Mouse (Mus musculus): ENCODE data around the gene Atp1b1. TPM values are rescaled to one million over a fixed set of nuclear protein-coding genes. Genes with fewer than 3 reads are reported as not detected.

Gene Atp1b1
- total and polyA plus RNA-seq, 3 experiments = 0.17 to 0.32 (median 0.23) TPM

DNA sequence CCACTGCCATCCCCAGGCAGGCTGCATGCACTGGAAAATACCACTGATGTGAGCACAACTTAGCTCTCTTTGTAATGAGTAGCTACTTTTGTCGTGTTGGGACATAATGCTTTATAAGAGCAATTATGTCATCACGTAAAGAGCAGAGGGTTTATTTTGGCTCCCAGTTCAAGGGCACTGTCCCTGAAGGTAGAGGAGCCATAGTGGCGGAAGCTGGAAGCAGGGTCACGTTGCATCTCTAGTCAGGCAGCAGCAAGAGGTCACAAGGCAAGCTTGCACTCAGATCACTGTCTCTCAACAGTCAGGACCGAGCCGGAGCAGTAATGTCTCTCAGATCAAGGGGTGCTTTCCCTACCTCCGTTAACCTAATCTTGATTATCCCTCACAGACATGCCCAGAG is 30.4 kb downstream of the Atp1b1 start:
- in situ Hi-C loops (cut with MboI; ENCODE audit: low pct_ligation_motif_present, low pct_unique_long_range_greater_than_20kb, low sequenced_read_pairs) = no loop called here

GRCm38 (mm10) chr1:164426227-164426626 is 31.9 kb downstream of the Atp1b1 start:
- Histone ChIP-seq H3K27me3 (replicated peaks) (no peaks in the 10 kb centered on the region), H3K9me3 (replicated peaks; ENCODE audit: low read length) (no peaks in the 10 kb centered on the region), H3K4me2 (ENCODE audit: insufficient read depth, low read depth, poor library complexity, severe bottlenecking) (no peak overlapping the region), H3K9ac (ENCODE audit: insufficient read depth, low read depth) (no peak overlapping the region), H3K4me3 (replicated peaks in 1 of 3; ENCODE audit: low read depth in 2 of 3, low read length in 2 of 3, poor library complexity in 1 of 3) (no peak overlapping the region), H3K36me3 (replicated peaks in 1 of 2; ENCODE audit: control insufficient read depth in 1 of 2, insufficient read depth in 1 of 2, low read length in 1 of 2) (peaks cover 0 to 8% of the 10 kb centered on the region in 2 experiments), H3K4me1 (ENCODE audit: control insufficient read depth in 1 of 2, insufficient read depth in 2 of 2) (no peaks in the 10 kb centered on the region), H3K79me2 (replicated peaks; ENCODE audit: control insufficient read depth, extremely low read depth, insufficient read depth, poor library complexity, severe bottlenecking) (no peaks in the 10 kb centered on the region), H3K27ac (ENCODE audit: insufficient read depth, low read depth) (no peak overlapping the region)
- DNase-seq (ENCODE audit: extremely low read depth) = no peak
- in situ Hi-C loops (cut with MboI; ENCODE audit: low pct_ligation_motif_present, low pct_unique_long_range_greater_than_20kb, low sequenced_read_pairs) = no loop called here
- dilution Hi-C loops (cut with MboI; ENCODE audit: extremely low pct_ligation_motif_present, extremely low pct_unique_long_range_greater_than_20kb, low sequenced_read_pairs) = no loop called here
- TF ChIP-seq MEF2A (IDR thresholded peaks at IDR 0.05; ENCODE audit: borderline replicate concordance, low read depth, low read length) (no peak), MAFK (IDR thresholded peaks at IDR 0.05; ENCODE audit: insufficient replicate concordance, low read length) (no peak), EP300 (IDR thresholded peaks at IDR 0.05; ENCODE audit: low read length) (no peak), ETS1 (conservative IDR thresholded peaks at IDR 0.05; ENCODE audit: low read depth, low read length) (no peak), ZMIZ1 (IDR thresholded peaks at IDR 0.05; ENCODE audit: low read depth, low read length) (no peak), ZKSCAN1 (IDR thresholded peaks at IDR 0.05; ENCODE audit: borderline replicate concordance, low read depth, low read length) (no peak), ZC3H11A (IDR thresholded peaks at IDR 0.05; ENCODE audit: low read depth, low read length) (no peak), MYC (IDR thresholded peaks at IDR 0.05; ENCODE audit: low read depth, low read length) (no peak), USF2 (conservative IDR thresholded peaks at IDR 0.05; ENCODE audit: low read depth, low read length) (no peak), POLR2AphosphoS2 (IDR thresholded peaks at IDR 0.05; ENCODE audit: low read depth, low read length) (no peak), UBTF (IDR thresholded peaks at IDR 0.05; ENCODE audit: low read depth, low read length) (no peak), RCOR1 (conservative IDR thresholded peaks at IDR 0.05; ENCODE audit: low read depth, low read length) (no peak), CTCF (conservative IDR thresholded peaks at IDR 0.05 in 1 of 2, IDR thresholded peaks at IDR 0.05 in 1 of 2; ENCODE audit: low read depth in 2 of 2, low read length in 2 of 2) (no peak), JUN (IDR thresholded peaks at IDR 0.05; ENCODE audit: insufficient read depth, low read depth, low read length) (no peak), MAZ (IDR thresholded peaks at IDR 0.05; ENCODE audit: low read depth, low read length) (no peak), JUND (conservative IDR thresholded peaks at IDR 0.05; ENCODE audit: low read depth, low read length) (no peak), NRF1 (IDR thresholded peaks at IDR 0.05; ENCODE audit: low read depth, low read length) (no peak)

More for the DNA sequence above, 30.4 kb downstream of the Atp1b1 start:
- Histone ChIP-seq H3K9ac (ENCODE audit: insufficient read depth, low read depth) (no peak overlapping the region), H3K4me2 (ENCODE audit: insufficient read depth, low read depth, poor library complexity, severe bottlenecking) (no peak overlapping the region), H3K27me3 (replicated peaks) (no peaks in the 10 kb centered on the region), H3K4me3 (replicated peaks in 1 of 3; ENCODE audit: low read depth in 2 of 3, low read length in 2 of 3, poor library complexity in 1 of 3) (no peak overlapping the region), H3K36me3 (replicated peaks in 1 of 2; ENCODE audit: control insufficient read depth in 1 of 2, insufficient read depth in 1 of 2, low read length in 1 of 2) (peaks cover 0 to 8% of the 10 kb centered on the region in 2 experiments), H3K9me3 (replicated peaks; ENCODE audit: low read length) (no peaks in the 10 kb centered on the region), H3K27ac (ENCODE audit: insufficient read depth, low read depth) (no peak overlapping the region), H3K79me2 (replicated peaks; ENCODE audit: control insufficient read depth, extremely low read depth, insufficient read depth, poor library complexity, severe bottlenecking) (no peaks in the 10 kb centered on the region), H3K4me1 (ENCODE audit: control insufficient read depth in 1 of 2, insufficient read depth in 2 of 2) (no peaks in the 10 kb centered on the region)
- no peak for DNase-seq (ENCODE audit: extremely low read depth)
- TF ChIP-seq ZC3H11A (IDR thresholded peaks at IDR 0.05; ENCODE audit: low read depth, low read length) (no peak), CHD1 (IDR thresholded peaks at IDR 0.05; ENCODE audit: low read depth, low read length) (no peak), MYC (IDR thresholded peaks at IDR 0.05; ENCODE audit: low read depth, low read length) (no peak), ETS1 (conservative IDR thresholded peaks at IDR 0.05; ENCODE audit: low read depth, low read length) (no peak), ZNF384 (IDR thresholded peaks at IDR 0.05; ENCODE audit: low read depth, low read length) (no peak), CHD2 (IDR thresholded peaks at IDR 0.05; ENCODE audit: low read length) (no peak)
- dilution Hi-C loops (cut with MboI; ENCODE audit: extremely low pct_ligation_motif_present, extremely low pct_unique_long_range_greater_than_20kb, low sequenced_read_pairs) = no loop called here
